Mouse (Mus musculus) heart, adult 18-20 months (tissue): Measurements from ENCODE around the gene Ssr4. TPM values are rescaled to one million over a fixed set of nuclear protein-coding genes. Genes with fewer than 3 reads are reported as not detected.
"Not testable (repeated sequence)": the region's sequence is repeated elsewhere in the genome, so short reads cannot be mapped to it uniquely, and the experiment has no call there.

Experiments
- DNase-seq, 2 experiments: peaks; one replicate each; pipeline ENCODE4 v3.0.0; 2021 to 2022; ENCODE audit warnings: mixed read lengths in 1 of 2
- long read RNA-seq, 2 experiments: library from polyadenylated mRNA; stranded (forward); transcript quantifications; one replicate each; pipeline ENCODE4 v2.0.0; 2021
- total RNA-seq, 2 experiments: library from RNA; stranded (reverse); gene quantifications; 2 replicates each; pipeline ENCODE4 v1.2.3; 2021

The Ssr4 gene
- 10 to 100 TPM; 79.3 to 80.7 TPM for total RNA-seq
- long read RNA-seq, experiment 1, transcript Ssr4-208 (6 exons, 800 nt): major isoform, 37 of 54 reads
- long read RNA-seq, experiment 1, transcript Ssr4-201 (6 exons, 765 nt): minor isoform, 11 of 54 reads
- long read RNA-seq, experiment 1, partial matches to known transcripts: 2 of 54 reads
- long read RNA-seq, experiment 1, other reads (novel, unspliced or antisense): 4 of 54 reads
- long read RNA-seq, experiment 2, transcript Ssr4-208 (6 exons, 800 nt): major isoform, 30 of 49 reads
- long read RNA-seq, experiment 2, transcript Ssr4-201 (6 exons, 765 nt): minor isoform, 12 of 49 reads
- long read RNA-seq, experiment 2, partial matches to known transcripts: 4 of 49 reads
- long read RNA-seq, experiment 2, other reads (novel, unspliced or antisense): 3 of 49 reads

- peak; percentile 96 to 97 for DNase-seq
Observed at GRCm38 (mm10) chrX:73786364-73787224, at the start of gene Ssr4, which contains the start of gene Idh3g. Gene Ssr4 (plus strand): TSS chrX:73787028. Gene Idh3g (minus strand): TSS chrX:73786897.

GRCm38 (mm10) chrX:73738155-73738554 lies 48.7 kb upstream of the Ssr4 start:
- DNase-seq: no peak

DNA sequence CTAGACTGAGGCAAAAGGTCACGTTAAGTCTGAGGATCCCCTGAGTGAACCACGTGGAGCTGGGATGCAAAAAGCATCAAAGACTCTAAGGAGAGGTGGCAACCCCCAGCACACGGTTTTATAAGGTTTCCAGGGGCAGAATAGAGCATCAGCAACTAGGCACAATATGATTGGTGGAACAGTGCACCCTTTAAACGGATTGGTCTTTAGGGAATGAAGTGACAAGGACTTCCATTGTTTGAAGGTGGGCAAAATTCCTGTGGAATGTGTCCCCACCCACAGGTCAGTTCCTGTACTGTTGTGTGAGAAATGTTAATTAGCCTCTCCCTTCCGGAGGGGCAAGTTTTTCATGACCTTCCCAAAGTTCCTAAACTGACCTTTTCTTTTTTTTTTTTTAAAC lies 47.7 kb upstream of the Ssr4 start:
- no peak for DNase-seq

DNA sequence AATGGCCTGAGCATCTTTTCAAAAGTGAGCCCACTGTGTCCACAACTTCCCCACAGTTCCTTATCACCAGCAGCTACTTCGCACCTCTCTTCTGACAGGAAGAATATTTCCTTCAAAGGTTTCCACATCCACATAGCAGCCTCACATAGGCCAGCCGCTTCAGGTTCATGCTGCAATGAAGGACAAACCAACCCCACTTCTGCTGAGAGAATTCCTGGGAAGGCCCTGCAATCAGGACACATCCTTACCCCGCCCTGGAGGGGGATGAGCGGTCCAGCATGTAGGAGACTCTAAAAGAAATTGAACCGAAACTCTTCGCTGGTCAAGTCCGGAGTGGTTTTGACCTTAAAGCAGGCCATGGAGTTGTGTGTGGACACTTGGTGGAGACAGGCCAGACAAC lies 47.0 kb upstream of the Ssr4 start:
- not testable (repeated sequence) for DNase-seq

DNA sequence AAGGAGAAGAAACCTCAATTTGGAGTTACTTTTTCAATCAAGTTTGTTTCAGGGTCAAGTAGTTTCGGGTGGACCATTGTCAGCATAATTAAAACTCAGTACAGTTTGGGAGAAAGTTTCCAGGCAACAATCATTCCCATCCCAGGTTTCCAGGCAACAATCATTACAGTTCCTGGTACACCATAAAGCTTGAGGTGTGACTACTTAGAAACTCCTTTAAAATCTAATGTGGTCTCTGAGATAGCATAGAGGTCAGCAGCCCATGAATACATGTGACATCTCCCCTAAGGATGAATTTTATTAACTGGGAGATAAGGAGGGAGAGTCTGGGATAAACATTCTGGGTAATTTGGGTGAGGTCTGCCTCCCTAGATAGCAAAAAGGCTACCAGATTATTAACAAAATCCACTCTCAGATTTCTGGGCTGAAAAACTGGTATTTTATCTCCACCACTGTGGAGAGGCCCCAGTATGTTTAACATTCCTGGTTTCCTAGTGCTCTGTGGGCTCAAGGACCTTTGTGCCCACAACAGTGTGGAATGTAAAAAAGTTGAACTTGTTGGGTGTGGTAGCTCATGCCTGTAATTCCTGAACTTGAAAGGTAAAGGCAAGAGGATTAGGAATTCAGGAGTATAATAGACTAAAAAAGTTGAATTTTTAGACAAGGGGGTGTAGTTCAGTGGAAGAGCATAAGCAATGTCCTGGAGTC lies 41.9 kb upstream of the Ssr4 start:
- DNase-seq: no peak

GRCm38 (mm10) chrX:73748977-73749376 lies 37.9 kb upstream of the Ssr4 start:
- no peak for DNase-seq

- no peak for DNase-seq
Observed at GRCm38 (mm10) chrX:73756334-73757140, 30.3 kb upstream of the Ssr4 start, which contains the start of gene Plxnb3. Gene Plxnb3 (plus strand): TSS chrX:73757090.

- no peak for DNase-seq
Observed at GRCm38 (mm10) chrX:73758611-73759290, 28.1 kb upstream of the Ssr4 start.

- DNase-seq: peak; percentile 72 to 81
Observed at GRCm38 (mm10) chrX:73765311-73765710, 21.5 kb upstream of the Ssr4 start.

DNA sequence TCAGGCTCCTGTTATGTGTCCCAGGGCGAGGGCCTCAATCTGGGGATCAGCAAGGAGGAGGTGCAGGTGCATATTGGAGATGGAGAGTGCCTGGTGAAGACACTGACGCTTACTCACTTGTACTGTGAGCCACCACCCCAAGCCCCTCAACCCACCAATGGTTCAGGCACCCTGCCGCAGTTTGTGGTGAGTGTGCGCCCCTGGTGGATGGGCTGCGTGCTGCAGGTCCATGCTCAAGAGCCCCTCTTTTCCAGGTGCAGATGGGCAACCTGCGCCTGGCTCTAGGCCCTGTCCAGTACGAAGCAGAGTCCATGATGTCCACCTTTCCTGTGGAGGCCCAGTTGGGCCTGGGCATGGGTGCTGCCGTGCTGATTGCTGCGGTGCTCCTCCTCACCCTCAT lies 19.6 kb upstream of the Ssr4 start:
- DNase-seq: no peak

- peak; percentile 47 to 56 for DNase-seq
Observed at GRCm38 (mm10) chrX:73774168-73774760, 12.6 kb upstream of the Ssr4 start, which contains the start of gene Srpk3. Gene Srpk3 (plus strand): TSS chrX:73774405.

DNA sequence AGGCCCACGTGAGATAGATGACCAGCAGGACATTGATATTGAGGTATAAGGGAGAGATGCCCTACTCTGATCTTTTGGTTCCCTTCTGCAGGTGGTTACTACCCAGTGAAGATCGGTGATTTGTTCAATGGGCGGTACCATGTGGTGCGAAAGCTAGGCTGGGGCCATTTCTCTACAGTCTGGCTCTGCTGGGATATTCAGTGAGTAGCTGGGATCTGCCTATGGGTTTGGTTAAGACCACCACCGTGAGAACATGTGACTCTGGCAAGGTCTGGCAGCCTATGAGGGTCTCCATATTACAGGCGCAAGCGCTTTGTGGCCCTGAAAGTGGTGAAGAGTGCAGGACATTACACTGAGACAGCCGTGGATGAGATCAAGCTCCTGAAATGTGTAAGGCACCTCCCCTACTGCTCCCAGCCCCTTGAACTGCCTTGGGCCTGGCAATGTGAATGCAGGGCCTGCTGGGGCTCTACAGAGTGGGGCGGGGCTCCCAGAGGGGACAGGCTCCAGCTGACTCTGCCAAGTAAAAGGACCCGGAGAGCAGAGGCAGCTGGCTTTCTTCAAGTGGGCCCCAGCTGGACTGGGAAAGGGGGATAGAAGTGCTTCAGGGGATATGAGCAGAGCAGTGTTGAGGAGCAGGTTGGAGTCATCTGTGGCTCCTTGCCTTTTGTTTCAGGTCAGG lies 11.9 kb upstream of the Ssr4 start:
- DNase-seq: peak; percentile 38 to 39

GRCm38 (mm10) chrX:73782227-73782626 lies 4.6 kb upstream of the Ssr4 start:
- no peak for DNase-seq

GRCm38 (mm10) chrX:73785666-73786065 lies 1.2 kb upstream of the Ssr4 start:
- peak in 1 of 2 experiments; percentile 35 for DNase-seq

DNA sequence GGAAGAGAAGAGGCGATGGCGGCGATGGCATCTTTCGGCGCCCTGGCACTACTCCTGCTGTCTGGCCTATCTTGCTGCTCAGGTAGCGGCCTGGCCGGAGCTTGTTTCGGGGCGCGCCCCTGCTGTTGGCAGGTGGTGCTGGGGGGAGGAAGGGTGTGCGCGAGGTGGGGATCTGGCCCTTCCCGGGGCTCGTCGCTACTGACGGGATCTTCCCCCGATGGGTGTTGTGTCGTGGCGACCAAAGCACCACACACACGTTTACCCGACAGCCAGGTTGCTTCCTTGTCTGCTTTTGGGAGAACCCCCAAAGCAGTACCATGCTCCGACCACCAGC lies 364 bp downstream of the Ssr4 start:
- DNase-seq: no peak

- no peak for DNase-seq
Observed at GRCm38 (mm10) chrX:73788501-73788900, 1.7 kb downstream of the Ssr4 start.

- no peak for DNase-seq
Observed at GRCm38 (mm10) chrX:73793039-73793438, 6.2 kb downstream of the Ssr4 start.

- no peak for DNase-seq
Observed at GRCm38 (mm10) chrX:73793505-73793904, 6.7 kb downstream of the Ssr4 start.

DNA sequence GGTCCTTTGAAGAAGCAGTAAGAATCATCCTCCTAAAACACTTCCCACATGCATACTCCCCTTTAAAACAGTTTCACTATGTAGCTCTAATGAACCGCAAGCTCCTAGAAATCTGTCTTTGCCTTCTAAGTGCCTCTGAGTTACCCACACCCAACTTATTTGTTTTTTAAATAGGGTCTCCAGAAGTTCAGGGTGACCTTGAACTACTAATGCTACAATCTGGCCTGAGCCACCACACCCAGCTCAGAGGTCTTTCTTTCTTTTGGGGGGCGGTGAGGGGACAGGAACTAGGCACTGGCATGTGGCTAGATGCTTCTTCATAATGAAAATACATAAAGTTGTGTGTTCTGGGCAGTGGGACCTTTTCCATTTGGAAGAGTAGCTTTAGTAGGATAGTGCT lies 10.7 kb downstream of the Ssr4 start:
- DNase-seq: no peak

- peak; percentile 62 to 73 for DNase-seq
Observed at GRCm38 (mm10) chrX:73798502-73798901, 11.7 kb downstream of the Ssr4 start.
